Mouse (Mus musculus) forebrain, embryonic 14.5 days (tissue): ENCODE measurements at regions not wholly inside any gene's neighbourhood (a gene's known extent, or its start where the extent isn't known, plus 50 kb on each side); places are given as distances from the start of the nearest gene placed in this dataset.
"Not testable (repeated sequence)": the region's sequence is repeated elsewhere in the genome, so short reads cannot be mapped to it uniquely, and the experiment has no call there.

Experiments used
- ATAC-seq: fragments of 200-750 bp; cut with Nextera tagmentation; 2 replicates; pipeline ENCODE4 v1.8.0; 2017; ENCODE audit warnings: mild to moderate bottlenecking, moderate library complexity
- DNase-seq: peaks from one replicate; pipeline ENCODE4 v3.0.0-alpha.2; 2015; ENCODE audit warnings: low spot score
- H3K27ac ChIP-seq: fragments of 300-500 bp; sonication (generic); 2 replicates; pipeline ENCODE4 v1.5.1; 2014; ENCODE audit warnings: low read depth, mild to moderate bottlenecking, control low read depth, low read length, moderate library complexity
- H3K27me3 ChIP-seq: fragments of 300-500 bp; sonication (generic); replicated peaks from 2 replicates; pipeline ENCODE4 v1.6.1; 2014; ENCODE audit warnings: low read length, control low read depth, mixed read lengths; ENCODE audit not compliant: control insufficient read depth, insufficient read depth
- H3K36me3 ChIP-seq: fragments of 300-500 bp; sonication (generic); 2 replicates; pipeline ENCODE4 v1.6.1; 2014; ENCODE audit warnings: low read length, control low read depth; ENCODE audit not compliant: control insufficient read depth, insufficient read depth
- H3K4me1 ChIP-seq: fragments of 300-500 bp; sonication (generic); 2 replicates; pipeline ENCODE4 v1.6.1; 2014; ENCODE audit warnings: antibody characterized with exemption, low read length, control low read depth; ENCODE audit not compliant: control insufficient read depth, insufficient read depth
- H3K4me2 ChIP-seq: fragments of 300-500 bp; sonication (generic); 2 replicates; pipeline ENCODE4 v1.6.1; 2014; ENCODE audit warnings: mild to moderate bottlenecking, control low read depth, low read length
- H3K4me3 ChIP-seq: fragments of 300-500 bp; sonication (generic); 2 replicates; pipeline ENCODE4 v1.5.1; 2014; ENCODE audit warnings: low read depth, low read length, control low read depth
- H3K9ac ChIP-seq: fragments of 300-500 bp; sonication (generic); 2 replicates; pipeline ENCODE4 v1.6.1; 2014; ENCODE audit warnings: mild to moderate bottlenecking, low read length, control low read depth, moderate library complexity
- H3K9me3 ChIP-seq: fragments of 300-500 bp; sonication (generic); replicated peaks from 2 replicates; pipeline ENCODE4 v1.6.1; 2016; ENCODE audit warnings: low read length, control low read depth, mixed read lengths; ENCODE audit not compliant: control insufficient read depth
- WGBS: fragments of 180-500 bp; shearing (Covaris S2); extraction: QIAGEN DNeasy Blood & Tissue Kit; methylation state at CpG from one replicate; pipeline ENCODE4 v1.1.7; 2014; 5-methylcytosine and 5-hydroxymethylcytosine counted together

DNA sequence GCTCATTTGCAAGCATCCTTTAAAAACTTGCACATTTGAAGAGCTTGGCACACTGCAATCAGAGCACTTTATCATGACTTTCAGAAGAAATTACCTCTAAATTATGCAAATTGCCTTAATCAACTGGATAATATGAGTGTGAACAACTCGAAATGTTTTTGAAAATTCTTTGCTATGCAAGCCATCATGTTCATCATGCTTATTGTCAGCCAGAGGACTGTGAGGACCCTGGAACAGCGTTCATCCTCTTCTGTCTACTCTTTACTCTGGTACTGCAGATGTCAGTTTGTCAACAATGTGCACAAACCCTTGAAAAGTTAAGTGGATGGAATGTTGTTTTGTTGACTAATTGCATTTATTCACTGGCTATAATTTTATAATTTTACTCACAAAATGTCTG is 1899.9 kb upstream of the Slc39a10 start:
- Histone ChIP-seq H3K9ac (no peak overlapping the region), H3K27me3 (no peaks in the 10 kb centered on the region), H3K27ac (no peak overlapping the region), H3K4me2 (no peak overlapping the region), H3K36me3 (no peaks in the 10 kb centered on the region), H3K4me1 (no peaks in the 10 kb centered on the region), H3K4me3 (no peak overlapping the region), H3K9me3 (no peaks in the 10 kb centered on the region)
- 60% methylated on average over 2 of the region's 2 CpGs for whole genome bisulfite sequencing
- DNase-seq (peak; percentile 61), ATAC-seq (peak; percentile 68)

- WGBS = 58% methylated on average over 4 of the region's 4 CpGs
- Histone ChIP-seq H3K4me2 (no peak overlapping the region), H3K36me3 (no peaks in the 10 kb centered on the region), H3K27me3 (no peaks in the 10 kb centered on the region), H3K4me1 (no peaks in the 10 kb centered on the region), H3K4me3 (no peak overlapping the region), H3K27ac (no peak overlapping the region), H3K9me3 (no peaks in the 10 kb centered on the region), H3K9ac (no peak overlapping the region)
- ATAC-seq (no peak), DNase-seq (no peak)
Observed at GRCm38 (mm10) chr1:48753252-48753755, 1860.7 kb upstream of the Slc39a10 start.

DNA sequence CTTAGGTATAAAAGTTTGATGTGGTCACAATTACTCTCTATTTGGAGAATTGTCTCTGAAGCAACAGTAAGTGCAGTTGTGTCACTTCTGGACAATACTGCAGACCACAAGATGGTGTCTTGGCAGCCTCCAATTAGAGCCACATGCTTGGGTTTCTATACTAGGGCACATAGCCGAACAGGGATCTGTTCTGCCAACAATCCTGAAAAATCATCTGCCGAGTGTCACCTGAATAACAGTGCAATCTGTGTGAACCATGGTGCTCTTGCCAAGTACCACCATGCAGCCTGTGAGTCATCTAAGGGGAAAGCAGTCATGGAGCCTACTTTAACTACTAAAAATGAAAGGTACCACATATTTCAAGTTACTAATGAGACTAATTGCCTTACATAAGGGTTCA is 1840.9 kb upstream of the Slc39a10 start:
- DNase-seq = peak; percentile 8

GRCm38 (mm10) chr1:48708606-48709005 is 1816.0 kb upstream of the Slc39a10 start:
- not testable (repeated sequence) for H3K27me3 ChIP-seq, ATAC-seq, H3K4me3 ChIP-seq, H3K27ac ChIP-seq, H3K4me2 ChIP-seq, H3K9me3 ChIP-seq, H3K36me3 ChIP-seq, H3K4me1 ChIP-seq, DNase-seq, H3K9ac ChIP-seq
- 92% methylated on average over 3 of the region's 3 CpGs for WGBS

More for the DNA sequence above, 1840.9 kb upstream of the Slc39a10 start:
- H3K36me3 ChIP-seq = no peaks in the 10 kb centered on the region
- no peaks in the 10 kb centered on the region for H3K27me3 ChIP-seq
- no peak overlapping the region for H3K4me3 ChIP-seq
- H3K4me1 ChIP-seq = no peaks in the 10 kb centered on the region
- no peak overlapping the region for H3K27ac ChIP-seq
- H3K4me2 ChIP-seq = no peak overlapping the region
- no peaks in the 10 kb centered on the region for H3K9me3 ChIP-seq
- 90% methylated on average over 2 of the region's 2 CpGs for WGBS
- no peak for ATAC-seq
- no peak overlapping the region for H3K9ac ChIP-seq
